Mouse (Mus musculus): ENCODE measurements around the gene C4b. TPM values are rescaled to one million over a fixed set of nuclear protein-coding genes. Genes with fewer than 3 reads are reported as not detected.
"Not testable (repeated sequence)": the region's sequence is repeated elsewhere in the genome, so short reads cannot be mapped to it uniquely, and the experiment has no call there.

Gene C4b
- total and polyA plus RNA-seq, 3 experiments: not detected

- in situ Hi-C loops (cut with MboI; ENCODE audit: low pct_ligation_motif_present, low pct_unique_long_range_greater_than_20kb, low sequenced_read_pairs): no loop called here
Measured at GRCm38 (mm10) chr17:34723066-34723465, 20.6 kb downstream of the C4b start.

GRCm38 (mm10) chr17:34722238-34722637 is 21.4 kb downstream of the C4b start:
- in situ Hi-C loops (cut with MboI; ENCODE audit: low pct_ligation_motif_present, low pct_unique_long_range_greater_than_20kb, low sequenced_read_pairs); H3K4me3 ChIP-seq (replicated peaks in 1 of 3; ENCODE audit: low read depth in 2 of 3, low read length in 2 of 3, poor library complexity in 1 of 3); H3K9ac ChIP-seq (ENCODE audit: insufficient read depth, low read depth); dilution Hi-C loops (cut with MboI; ENCODE audit: extremely low pct_ligation_motif_present, extremely low pct_unique_long_range_greater_than_20kb, low sequenced_read_pairs); H3K79me2 ChIP-seq (replicated peaks; ENCODE audit: control insufficient read depth, extremely low read depth, insufficient read depth, poor library complexity, severe bottlenecking); H3K4me1 ChIP-seq (ENCODE audit: control insufficient read depth in 1 of 2, insufficient read depth in 2 of 2); H3K36me3 ChIP-seq (replicated peaks in 1 of 2; ENCODE audit: control insufficient read depth in 1 of 2, insufficient read depth in 1 of 2, low read length in 1 of 2); H3K27ac ChIP-seq (ENCODE audit: insufficient read depth, low read depth); H3K4me2 ChIP-seq (ENCODE audit: insufficient read depth, low read depth, poor library complexity, severe bottlenecking); DNase-seq (ENCODE audit: extremely low read depth): not testable (repeated sequence)
- Histone ChIP-seq H3K9me3 (replicated peaks; ENCODE audit: low read length) (peaks cover 11% of the 10 kb centered on the region), H3K27me3 (replicated peaks) (peaks cover 20% of the 10 kb centered on the region)

More at GRCm38 (mm10) chr17:34723066-34723465, 20.6 kb downstream of the C4b start:
- Histone ChIP-seq H3K27me3 (replicated peaks) (peaks cover 24% of the 10 kb centered on the region), H3K4me2 (ENCODE audit: insufficient read depth, low read depth, poor library complexity, severe bottlenecking) (no peak overlapping the region), H3K36me3 (replicated peaks in 1 of 2; ENCODE audit: control insufficient read depth in 1 of 2, insufficient read depth in 1 of 2, low read length in 1 of 2) (no peaks in the 10 kb centered on the region), H3K4me1 (ENCODE audit: control insufficient read depth in 1 of 2, insufficient read depth in 2 of 2) (no peaks in the 10 kb centered on the region), H3K9me3 (replicated peaks; ENCODE audit: low read length) (peaks cover 11% of the 10 kb centered on the region), H3K9ac (ENCODE audit: insufficient read depth, low read depth) (no peak overlapping the region), H3K27ac (ENCODE audit: insufficient read depth, low read depth) (no peak overlapping the region), H3K4me3 (replicated peaks in 1 of 3; ENCODE audit: low read depth in 2 of 3, low read length in 2 of 3, poor library complexity in 1 of 3) (no peak overlapping the region), H3K79me2 (replicated peaks; ENCODE audit: control insufficient read depth, extremely low read depth, insufficient read depth, poor library complexity, severe bottlenecking) (no peaks in the 10 kb centered on the region)
- dilution Hi-C loops (cut with MboI; ENCODE audit: extremely low pct_ligation_motif_present, extremely low pct_unique_long_range_greater_than_20kb, low sequenced_read_pairs): no loop called here
- no peak for TF ChIP-seq PAX5 (IDR thresholded peaks at IDR 0.05; ENCODE audit: low read length)
- 0 out of 4 replicates have a peak, but pooled peaks of 1 of the 2 experiments have one; percentile 2 for TF ChIP-seq CTCF (conservative IDR thresholded peaks at IDR 0.05 in 1 of 2, IDR thresholded peaks at IDR 0.05 in 1 of 2; ENCODE audit: low read depth in 2 of 2, low read length in 2 of 2)
- no peak for DNase-seq (ENCODE audit: extremely low read depth)

DNA sequence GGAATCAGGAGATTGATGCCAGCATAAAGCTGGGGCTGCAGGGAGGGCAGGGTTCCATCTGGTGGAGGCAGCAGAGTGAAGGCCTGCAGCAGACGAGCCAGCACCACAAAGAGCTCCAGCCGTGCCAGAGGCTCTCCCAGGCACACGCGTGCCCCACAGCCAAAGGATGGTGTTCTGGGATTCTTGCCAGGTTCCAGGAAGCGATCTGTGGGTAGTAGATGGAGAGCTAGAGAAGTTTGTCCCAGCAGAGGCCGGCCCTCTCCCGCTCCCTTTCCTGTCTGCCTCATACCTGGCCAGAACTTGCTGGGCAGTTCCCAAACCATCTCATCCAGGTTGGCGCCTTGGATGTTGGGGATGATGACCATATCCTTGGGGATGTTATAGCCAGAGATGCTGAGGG is 23.8 kb downstream of the C4b start:
- in situ Hi-C loops (cut with MboI; ENCODE audit: low pct_ligation_motif_present, low pct_unique_long_range_greater_than_20kb, low sequenced_read_pairs); H3K4me3 ChIP-seq (replicated peaks in 1 of 3; ENCODE audit: low read depth in 2 of 3, low read length in 2 of 3, poor library complexity in 1 of 3); H3K27ac ChIP-seq (ENCODE audit: insufficient read depth, low read depth); H3K9ac ChIP-seq (ENCODE audit: insufficient read depth, low read depth); H3K36me3 ChIP-seq (replicated peaks in 1 of 2; ENCODE audit: control insufficient read depth in 1 of 2, insufficient read depth in 1 of 2, low read length in 1 of 2); H3K79me2 ChIP-seq (replicated peaks; ENCODE audit: control insufficient read depth, extremely low read depth, insufficient read depth, poor library complexity, severe bottlenecking); H3K4me1 ChIP-seq (ENCODE audit: control insufficient read depth in 1 of 2, insufficient read depth in 2 of 2); DNase-seq (ENCODE audit: extremely low read depth); dilution Hi-C loops (cut with MboI; ENCODE audit: extremely low pct_ligation_motif_present, extremely low pct_unique_long_range_greater_than_20kb, low sequenced_read_pairs); H3K4me2 ChIP-seq (ENCODE audit: insufficient read depth, low read depth, poor library complexity, severe bottlenecking): not testable (repeated sequence)
- Histone ChIP-seq H3K9me3 (replicated peaks; ENCODE audit: low read length) (peaks cover 11% of the 10 kb centered on the region), H3K27me3 (replicated peaks) (peaks cover 25% of the 10 kb centered on the region)

- Histone ChIP-seq H3K9ac (ENCODE audit: insufficient read depth, low read depth) (no peak overlapping the region), H3K4me2 (ENCODE audit: insufficient read depth, low read depth, poor library complexity, severe bottlenecking) (peak overlapping the region; percentile 72), H3K79me2 (replicated peaks; ENCODE audit: control insufficient read depth, extremely low read depth, insufficient read depth, poor library complexity, severe bottlenecking) (no peaks in the 10 kb centered on the region), H3K27ac (ENCODE audit: insufficient read depth, low read depth) (no peak overlapping the region), H3K4me1 (ENCODE audit: control insufficient read depth in 1 of 2, insufficient read depth in 2 of 2) (peaks cover 4 to 8% of the 10 kb centered on the region in 2 experiments; a peak in 3 of 4 replicates), H3K9me3 (replicated peaks; ENCODE audit: low read length) (no peaks in the 10 kb centered on the region), H3K4me3 (replicated peaks in 1 of 3; ENCODE audit: low read depth in 2 of 3, low read length in 2 of 3, poor library complexity in 1 of 3) (no peak overlapping the region), H3K36me3 (replicated peaks in 1 of 2; ENCODE audit: control insufficient read depth in 1 of 2, insufficient read depth in 1 of 2, low read length in 1 of 2) (no peaks in the 10 kb centered on the region), H3K27me3 (replicated peaks) (peaks cover 36% of the 10 kb centered on the region)
- no peak for DNase-seq (ENCODE audit: extremely low read depth)
- dilution Hi-C loops (cut with MboI; ENCODE audit: extremely low pct_ligation_motif_present, extremely low pct_unique_long_range_greater_than_20kb, low sequenced_read_pairs): no loop called here
- TF ChIP-seq ZKSCAN1 (IDR thresholded peaks at IDR 0.05; ENCODE audit: borderline replicate concordance, low read depth, low read length) (no peak), RAD21 (IDR thresholded peaks at IDR 0.05; ENCODE audit: low read depth, low read length) (no peak), POLR2A (IDR thresholded peaks at IDR 0.05; ENCODE audit: low read depth, low read length) (no peak), SMC3 (IDR thresholded peaks at IDR 0.05; ENCODE audit: low read depth, low read length) (no peak), ELF1 (IDR thresholded peaks at IDR 0.05; ENCODE audit: low read depth, low read length) (no peak), MAZ (IDR thresholded peaks at IDR 0.05; ENCODE audit: low read depth, low read length) (no peak), MAFK (IDR thresholded peaks at IDR 0.05; ENCODE audit: insufficient replicate concordance, low read length) (no peak), RCOR1 (conservative IDR thresholded peaks at IDR 0.05; ENCODE audit: low read depth, low read length) (no peak), BHLHE40 (IDR thresholded peaks at IDR 0.05; ENCODE audit: low read depth, low read length) (no peak), USF1 (IDR thresholded peaks at IDR 0.05; ENCODE audit: low read depth, low read length) (no peak), CTCF (conservative IDR thresholded peaks at IDR 0.05 in 1 of 2, IDR thresholded peaks at IDR 0.05 in 1 of 2; ENCODE audit: low read depth in 2 of 2, low read length in 2 of 2) (no peak), NRF1 (IDR thresholded peaks at IDR 0.05; ENCODE audit: low read depth, low read length) (no peak)
- in situ Hi-C loops (cut with MboI; ENCODE audit: low pct_ligation_motif_present, low pct_unique_long_range_greater_than_20kb, low sequenced_read_pairs): no loop called here
Measured at GRCm38 (mm10) chr17:34717401-34717800, 26.3 kb downstream of the C4b start.

Data from CH12.LX (cell line).